Mouse (Mus musculus): ENCODE data around the gene Rhox2g. TPM values are rescaled to one million over a fixed set of nuclear protein-coding genes. Genes with fewer than 3 reads are reported as not detected.
"Not testable (repeated sequence)": the region's sequence is repeated elsewhere in the genome, so short reads cannot be mapped to it uniquely, and the experiment has no call there.

Gene Rhox2g
- polyA plus RNA-seq (2012; ENCODE audit: insufficient read depth, insufficient read length, missing spikeins) = not detected in 2 replicates

DNA sequence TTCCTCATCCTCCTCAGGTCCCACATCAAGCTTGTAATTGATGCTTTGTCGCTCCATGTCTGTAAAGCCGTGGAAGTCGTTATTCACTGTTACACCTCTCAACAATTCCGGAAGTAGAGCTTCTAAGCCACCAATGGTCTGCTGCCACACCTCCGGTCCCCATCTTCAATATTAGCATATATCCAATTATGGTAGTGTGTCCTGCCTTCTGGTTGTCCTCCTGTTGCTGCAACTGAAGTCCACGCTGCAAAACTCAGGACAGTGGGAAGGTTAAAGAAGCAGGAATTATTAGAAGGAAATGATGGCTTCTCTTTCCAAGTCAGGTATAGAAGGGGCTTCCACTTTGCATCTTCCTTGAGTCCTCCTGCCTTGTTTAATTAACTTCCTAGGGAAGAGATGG, at the start of gene Rhox2g:
Rhox2g (minus strand) TSS at position 101 of the 400 bp plus-strand sequence.
- H3K4me1 ChIP-seq (ENCODE audit: control insufficient read depth, insufficient read depth, insufficient read length, low read length); H3K4me3 ChIP-seq (ENCODE audit: insufficient read depth, low read depth, low read length); H3K27ac ChIP-seq (replicated peaks; ENCODE audit: low read depth, low read length): not testable (repeated sequence)

- H3K27ac ChIP-seq (replicated peaks; ENCODE audit: low read depth, low read length) = no peak overlapping the region
- H3K4me3 ChIP-seq (ENCODE audit: insufficient read depth, low read depth, low read length) = no peak overlapping the region
- no peaks in the 10 kb centered on the region for H3K4me1 ChIP-seq (ENCODE audit: control insufficient read depth, insufficient read depth, insufficient read length, low read length)
Observed at GRCm38 (mm10) chrX:37692261-37692660, 49.0 kb upstream of the Rhox2g start.

- H3K4me1 ChIP-seq (ENCODE audit: control insufficient read depth, insufficient read depth, insufficient read length, low read length) = no peaks in the 10 kb centered on the region
- H3K4me3 ChIP-seq (ENCODE audit: insufficient read depth, low read depth, low read length) = no peak overlapping the region
Observed at GRCm38 (mm10) chrX:37683031-37683715, 39.9 kb upstream of the Rhox2g start.

DNA sequence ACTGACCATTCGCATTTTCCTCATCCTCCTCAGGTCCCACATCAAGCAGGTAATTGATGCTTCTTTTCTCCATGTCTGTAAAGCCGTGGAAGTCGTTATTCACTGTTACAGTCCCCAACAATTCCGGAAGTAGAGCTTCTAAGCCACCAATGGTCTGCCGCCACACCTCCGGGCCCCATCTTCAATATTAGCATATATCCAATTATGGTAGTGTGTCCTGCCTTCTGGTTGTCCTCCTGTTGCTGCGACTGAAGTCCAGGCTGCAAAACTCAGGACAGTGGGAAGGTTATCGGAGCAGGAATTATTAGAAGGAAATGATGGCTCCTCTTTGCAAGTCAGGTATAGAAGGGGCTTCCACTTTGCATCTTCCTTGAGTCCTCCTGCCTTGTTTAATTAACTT, 29.9 kb upstream of the Rhox2g start, which contains the start of gene Rhox2h:
Rhox2h (minus strand) TSS at position 101 of the 400 bp plus-strand sequence.
- not testable (repeated sequence) for H3K4me3 ChIP-seq (ENCODE audit: insufficient read depth, low read depth, low read length); H3K4me1 ChIP-seq (ENCODE audit: control insufficient read depth, insufficient read depth, insufficient read length, low read length); H3K27ac ChIP-seq (replicated peaks; ENCODE audit: low read depth, low read length)

More at GRCm38 (mm10) chrX:37683031-37683715, 39.9 kb upstream of the Rhox2g start:
- H3K27ac ChIP-seq (replicated peaks; ENCODE audit: low read depth, low read length) = no peak overlapping the region

DNA sequence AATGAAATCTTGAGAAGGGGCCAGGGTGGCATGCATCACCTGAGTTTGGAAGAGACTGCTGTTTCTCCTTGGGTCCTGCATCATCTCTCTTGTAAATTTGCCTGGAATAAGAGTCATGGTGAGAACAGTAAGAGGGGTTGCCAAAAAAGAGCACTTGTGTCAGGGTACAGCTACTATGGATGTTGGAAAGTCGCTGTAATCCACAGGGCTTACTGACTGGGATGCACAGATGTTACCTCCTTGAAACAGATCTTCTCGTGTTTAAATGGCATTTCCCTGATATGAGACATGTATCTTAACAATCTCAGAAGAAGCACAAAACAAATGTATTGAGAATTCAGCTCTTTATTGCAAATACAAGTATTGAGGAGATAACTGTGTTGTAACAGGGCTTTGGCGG, 25.4 kb upstream of the Rhox2g start, which contains the start of gene Rhox3h:
Rhox3h (minus strand) TSS at position 101 of the 400 bp plus-strand sequence.
- H3K4me1 ChIP-seq (ENCODE audit: control insufficient read depth, insufficient read depth, insufficient read length, low read length); H3K27ac ChIP-seq (replicated peaks; ENCODE audit: low read depth, low read length); H3K4me3 ChIP-seq (ENCODE audit: insufficient read depth, low read depth, low read length): not testable (repeated sequence)

GRCm38 (mm10) chrX:37651227-37651626, 8.0 kb upstream of the Rhox2g start, which contains the start of gene Rhox4g:
TSS of gene Rhox4g (minus strand) at chrX:37651327.
- H3K27ac ChIP-seq (replicated peaks; ENCODE audit: low read depth, low read length); H3K4me1 ChIP-seq (ENCODE audit: control insufficient read depth, insufficient read depth, insufficient read length, low read length); H3K4me3 ChIP-seq (ENCODE audit: insufficient read depth, low read depth, low read length): not testable (repeated sequence)

GRCm38 (mm10) chrX:37628512-37628911, 14.8 kb downstream of the Rhox2g start, which contains the start of gene Rhox3g:
TSS of gene Rhox3g (minus strand) at chrX:37628612.
- H3K4me3 ChIP-seq (ENCODE audit: insufficient read depth, low read depth, low read length); H3K4me1 ChIP-seq (ENCODE audit: control insufficient read depth, insufficient read depth, insufficient read length, low read length); H3K27ac ChIP-seq (replicated peaks; ENCODE audit: low read depth, low read length): not testable (repeated sequence)

DNA sequence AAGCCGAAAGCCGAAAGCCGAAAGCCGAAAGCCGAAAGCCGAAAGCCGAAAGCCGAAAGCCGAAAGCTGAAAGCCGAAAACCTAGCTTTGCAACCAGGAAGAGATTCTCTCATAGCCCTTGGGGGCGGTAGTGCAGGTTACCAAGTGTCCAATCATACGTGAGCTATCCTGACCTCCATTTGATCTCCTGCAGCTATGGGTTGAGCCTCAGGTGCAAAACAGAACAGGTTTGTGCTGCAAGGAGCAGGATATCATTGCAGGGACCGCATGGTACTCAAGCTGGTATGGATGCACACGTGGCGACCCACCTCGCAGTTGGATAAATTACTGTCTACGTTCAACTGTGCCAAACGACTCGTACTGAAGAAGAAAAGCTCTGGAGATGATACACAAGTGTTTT, 35.7 kb downstream of the Rhox2g start, which contains the start of gene Rhox4f:
Rhox4f (minus strand) TSS at position 101 of the 400 bp plus-strand sequence.
- not testable (repeated sequence) for H3K4me1 ChIP-seq (ENCODE audit: control insufficient read depth, insufficient read depth, insufficient read length, low read length); H3K27ac ChIP-seq (replicated peaks; ENCODE audit: low read depth, low read length); H3K4me3 ChIP-seq (ENCODE audit: insufficient read depth, low read depth, low read length)

Other genes with a start within 250 kb of the Rhox2g start
- gene Rhox2b, start 231.4 kb downstream of the Rhox2g start, polyA plus RNA-seq (2012; ENCODE audit: insufficient read depth, insufficient read length, missing spikeins) = not detected in 2 replicates
- gene Rhox4b, start 211.0 kb downstream of the Rhox2g start, polyA plus RNA-seq (2012; ENCODE audit: insufficient read depth, insufficient read length, missing spikeins) = not detected in 2 replicates
- not detected in 2 replicates for gene Rhox2c, start 189.8 kb downstream of the Rhox2g start, polyA plus RNA-seq (2012; ENCODE audit: insufficient read depth, insufficient read length, missing spikeins)
- gene Rhox3c, start 184.9 kb downstream of the Rhox2g start, polyA plus RNA-seq (2012; ENCODE audit: insufficient read depth, insufficient read length, missing spikeins) = not detected in 2 replicates
- not detected in 2 replicates for gene Rhox4c, start 163.1 kb downstream of the Rhox2g start, polyA plus RNA-seq (2012; ENCODE audit: insufficient read depth, insufficient read length, missing spikeins)
- not detected in 2 replicates for gene Rhox2d, start 150.0 kb downstream of the Rhox2g start, polyA plus RNA-seq (2012; ENCODE audit: insufficient read depth, insufficient read length, missing spikeins)
- gene Rhox4d, start 129.1 kb downstream of the Rhox2g start, polyA plus RNA-seq (2012; ENCODE audit: insufficient read depth, insufficient read length, missing spikeins) = not detected in 2 replicates
- not detected in 2 replicates for gene Rhox2e, start 113.0 kb downstream of the Rhox2g start, polyA plus RNA-seq (2012; ENCODE audit: insufficient read depth, insufficient read length, missing spikeins)
- gene Rhox3e, start 101.5 kb downstream of the Rhox2g start, polyA plus RNA-seq (2012; ENCODE audit: insufficient read depth, insufficient read length, missing spikeins) = not detected in 2 replicates
- gene Rhox4e, start 86.1 kb downstream of the Rhox2g start, polyA plus RNA-seq (2012; ENCODE audit: insufficient read depth, insufficient read length, missing spikeins) = not detected in 2 replicates
- gene Rhox2f, start 72.1 kb downstream of the Rhox2g start, polyA plus RNA-seq (2012; ENCODE audit: insufficient read depth, insufficient read length, missing spikeins) = not detected in 2 replicates
- not detected in 2 replicates for gene Rhox3f, start 62.5 kb downstream of the Rhox2g start, polyA plus RNA-seq (2012; ENCODE audit: insufficient read depth, insufficient read length, missing spikeins)
- gene Rhox4f, start 35.8 kb downstream of the Rhox2g start, polyA plus RNA-seq (2012; ENCODE audit: insufficient read depth, insufficient read length, missing spikeins) = not detected in 2 replicates
- not detected in 2 replicates for gene Rhox3g, start 14.9 kb downstream of the Rhox2g start, polyA plus RNA-seq (2012; ENCODE audit: insufficient read depth, insufficient read length, missing spikeins)
- not detected in 2 replicates for gene Rhox4g, start 7.9 kb upstream of the Rhox2g start, polyA plus RNA-seq (2012; ENCODE audit: insufficient read depth, insufficient read length, missing spikeins)
- not detected in 2 replicates for gene Rhox3h, start 25.3 kb upstream of the Rhox2g start, polyA plus RNA-seq (2012; ENCODE audit: insufficient read depth, insufficient read length, missing spikeins)
- not detected in 2 replicates for gene Rhox2h, start 29.8 kb upstream of the Rhox2g start, polyA plus RNA-seq (2012; ENCODE audit: insufficient read depth, insufficient read length, missing spikeins)
- gene Rhox5, start 161.4 kb upstream of the Rhox2g start, polyA plus RNA-seq (2012; ENCODE audit: insufficient read depth, insufficient read length, missing spikeins) = not detected in 2 replicates
- gene Rhox6, start 183.4 kb upstream of the Rhox2g start, polyA plus RNA-seq (2012; ENCODE audit: insufficient read depth, insufficient read length, missing spikeins) = not detected in 2 replicates
- not detected in 2 replicates for gene Rhox7a, start 188.2 kb upstream of the Rhox2g start, polyA plus RNA-seq (2012; ENCODE audit: insufficient read depth, insufficient read length, missing spikeins)
- gene Rhox8, start 235.5 kb upstream of the Rhox2g start, polyA plus RNA-seq (2012; ENCODE audit: insufficient read depth, insufficient read length, missing spikeins) = not detected in 2 replicates